Mouse (Mus musculus) thymus, postnatal 36 days (tissue): ENCODE measurements around the gene Ube2r2.

ENCODE experiments used
- DNase-seq, 2 experiments: peaks; one replicate each; pipeline ENCODE4 v3.0.0; 2022; ENCODE audit warnings: mixed read lengths in 2 of 2

Gene Ube2r2

GRCm38 (mm10) chr4:41135711-41136453 lies at the start of gene Ube2r2:
Gene Ube2r2 (plus strand): TSS chr4:41135743.
- peak; percentile 67 to 70 for DNase-seq

DNA sequence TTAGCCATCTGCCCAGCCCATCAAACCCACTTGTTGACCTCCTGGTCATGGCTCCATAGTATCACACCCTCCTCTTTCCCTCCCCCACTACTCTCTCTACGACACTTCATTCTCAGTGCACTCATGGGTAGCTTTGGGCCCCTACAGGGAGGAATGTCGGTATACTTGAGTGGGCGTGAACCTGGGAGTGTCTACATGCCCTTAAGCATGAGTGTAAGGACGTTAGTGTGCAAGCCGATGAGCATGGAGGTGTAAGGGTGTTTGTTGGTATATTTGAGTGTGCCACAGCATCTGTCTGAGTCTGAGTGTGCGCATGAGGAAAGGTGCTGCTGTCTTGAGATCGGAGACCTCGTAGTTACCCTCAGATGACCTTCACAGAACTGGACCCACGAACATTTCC lies 48.6 kb upstream of the Ube2r2 start:
- no peak for DNase-seq

- no peak for DNase-seq
Observed at GRCm38 (mm10) chr4:41087459-41088298, 47.9 kb upstream of the Ube2r2 start.

DNA sequence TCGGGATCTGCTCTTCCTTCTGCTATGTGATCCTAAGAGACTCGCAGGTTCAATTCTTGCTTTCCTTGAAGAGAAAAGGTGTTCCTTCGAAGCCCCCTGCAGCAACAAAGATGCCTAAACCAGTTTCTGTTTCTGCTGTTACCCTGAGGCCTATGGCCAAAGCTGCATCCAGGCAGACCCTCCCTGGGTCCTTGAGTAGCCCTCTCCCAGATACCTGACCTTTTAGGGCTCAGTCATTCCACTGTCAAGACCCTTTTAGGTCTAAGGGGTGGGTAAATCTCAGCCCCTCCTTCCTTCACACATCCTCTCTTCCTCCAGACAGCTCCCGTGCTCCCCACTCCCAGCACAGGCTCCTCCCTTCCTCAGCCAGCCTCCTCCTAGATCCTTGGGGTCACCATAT lies 46.4 kb upstream of the Ube2r2 start:
- no peak for DNase-seq

DNA sequence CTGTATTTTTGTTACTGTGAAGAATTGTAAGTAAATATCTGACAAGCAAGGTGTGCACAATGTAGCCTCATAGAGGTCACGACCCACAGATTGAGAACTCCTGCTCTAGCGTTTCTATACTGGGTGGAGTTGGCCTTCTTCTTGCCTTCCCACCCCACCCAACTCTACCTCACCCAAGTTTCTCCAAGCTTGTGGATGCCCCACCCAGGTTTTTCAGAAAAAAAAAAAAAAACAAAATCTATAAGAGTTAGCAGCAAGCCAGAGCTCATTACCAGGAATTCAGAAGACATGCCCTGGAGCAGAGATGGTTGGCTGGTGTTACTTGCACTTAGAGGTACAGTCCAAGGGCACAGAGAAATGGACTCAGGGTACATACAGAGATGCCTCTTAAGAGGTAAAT lies 45.8 kb upstream of the Ube2r2 start:
- DNase-seq = no peak

DNA sequence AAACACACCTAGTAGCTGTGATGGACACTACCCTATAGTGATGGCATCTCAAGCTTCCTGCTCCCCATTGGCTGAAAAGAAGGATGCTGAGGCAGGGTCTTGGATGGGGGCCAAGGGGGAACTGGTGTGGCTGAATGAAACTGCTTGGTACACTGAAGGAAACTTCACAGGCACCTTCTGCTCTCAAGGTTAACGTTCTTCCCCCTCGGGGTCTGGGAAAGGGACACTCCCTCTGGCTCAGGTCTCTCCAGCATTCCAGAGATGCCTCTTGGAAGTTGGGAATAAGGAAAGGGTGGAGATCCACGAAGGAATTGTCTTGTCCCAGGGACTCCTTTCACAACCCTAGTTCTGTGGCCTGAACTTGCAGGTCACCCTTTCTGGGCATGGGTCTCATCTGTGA lies 44.2 kb upstream of the Ube2r2 start:
- DNase-seq = no peak

DNA sequence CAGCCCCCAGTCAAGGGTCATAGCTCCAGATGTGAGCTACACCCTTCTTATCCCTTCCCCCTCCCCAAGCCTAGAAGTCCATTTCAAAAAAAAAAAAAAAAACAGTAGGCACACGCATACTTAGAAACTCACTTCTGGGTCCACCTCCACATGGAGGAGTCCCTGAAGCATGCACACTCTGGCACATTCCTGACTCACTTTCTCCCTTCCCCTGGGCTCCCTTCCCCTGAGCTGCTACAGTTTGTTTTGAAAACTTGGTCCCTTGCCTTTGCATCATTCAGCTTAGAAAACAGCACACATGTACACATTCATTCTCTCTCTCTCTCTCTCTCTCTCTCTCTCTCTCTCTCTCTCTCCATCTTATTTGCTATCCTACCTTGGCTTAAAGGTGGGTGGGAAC lies 42.6 kb upstream of the Ube2r2 start:
- no peak for DNase-seq

- no peak for DNase-seq
Observed at GRCm38 (mm10) chr4:41094361-41094760, 41.2 kb upstream of the Ube2r2 start.

GRCm38 (mm10) chr4:41096169-41096568 lies 39.4 kb upstream of the Ube2r2 start:
- no peak for DNase-seq

- no peak for DNase-seq
Observed at GRCm38 (mm10) chr4:41096794-41097193, 38.7 kb upstream of the Ube2r2 start.

- DNase-seq = no peak
Observed at GRCm38 (mm10) chr4:41097381-41097780, 38.2 kb upstream of the Ube2r2 start.

- peak; percentile 70 to 74 for DNase-seq
Observed at GRCm38 (mm10) chr4:41097871-41098576, 37.5 kb upstream of the Ube2r2 start, which contains the start of gene Aqp3. Gene Aqp3 (minus strand): TSS chr4:41098183.

DNA sequence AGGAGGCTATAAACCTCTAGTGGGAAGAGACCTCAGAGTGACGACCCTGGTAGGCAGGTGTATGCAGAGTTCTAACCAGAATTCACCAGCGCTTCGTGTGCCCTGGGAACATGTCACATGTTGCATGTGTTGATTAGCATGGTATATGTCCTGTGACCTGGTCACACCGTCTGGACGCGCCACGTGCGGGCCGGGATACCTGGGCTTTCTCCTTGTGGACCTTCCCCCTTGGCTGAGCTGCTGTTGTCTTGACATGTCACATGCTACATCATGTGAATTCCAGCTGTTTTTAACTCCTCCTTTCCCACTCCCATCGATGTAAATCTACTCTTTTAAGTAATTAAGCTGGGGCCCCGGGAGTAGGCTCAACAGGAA lies 37.0 kb upstream of the Ube2r2 start:
- no peak for DNase-seq

DNA sequence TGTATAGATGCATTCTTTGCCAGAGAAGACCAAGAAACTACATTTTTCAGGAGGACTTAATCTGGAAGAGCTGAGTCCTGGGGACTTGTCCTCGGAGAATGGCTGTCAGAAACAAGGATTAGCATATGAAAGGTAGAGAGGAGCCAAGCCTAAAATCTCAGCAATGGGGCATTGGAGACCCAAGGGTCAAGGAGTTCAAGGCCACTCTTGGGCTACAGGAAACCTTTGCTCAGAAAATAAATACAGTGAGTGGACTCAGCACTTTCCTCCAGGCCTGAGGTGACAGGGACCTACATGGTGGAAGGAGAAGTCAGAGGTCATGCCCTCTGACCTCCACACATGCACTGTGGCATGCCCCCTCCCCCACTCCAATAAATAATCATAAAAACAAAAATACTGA lies 34.6 kb upstream of the Ube2r2 start:
- DNase-seq = no peak

DNA sequence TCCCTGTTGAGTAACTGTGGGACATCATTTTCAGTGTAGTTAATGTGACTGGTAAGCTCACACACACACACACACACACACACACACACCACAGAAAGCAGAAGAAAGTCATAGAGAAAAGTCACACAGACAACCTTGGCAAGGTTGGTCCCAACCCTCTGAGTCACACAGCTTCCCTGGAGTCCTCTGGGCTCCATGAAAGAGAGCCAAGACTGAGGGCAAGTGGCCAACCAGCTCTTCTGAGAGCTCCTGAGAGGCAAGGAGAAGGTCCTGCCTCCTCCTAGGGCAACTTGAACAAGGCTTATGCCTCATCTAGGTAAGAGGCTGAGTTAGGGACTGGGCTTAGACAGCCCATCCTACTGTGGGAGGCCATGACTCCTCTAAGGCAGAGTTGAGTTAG lies 32.6 kb upstream of the Ube2r2 start:
- DNase-seq = no peak

GRCm38 (mm10) chr4:41107440-41107839 lies 28.1 kb upstream of the Ube2r2 start:
- no peak for DNase-seq

- no peak for DNase-seq
Observed at GRCm38 (mm10) chr4:41108717-41109425, 26.7 kb upstream of the Ube2r2 start.

GRCm38 (mm10) chr4:41114358-41115070 lies 21.0 kb upstream of the Ube2r2 start:
- DNase-seq = no peak

DNA sequence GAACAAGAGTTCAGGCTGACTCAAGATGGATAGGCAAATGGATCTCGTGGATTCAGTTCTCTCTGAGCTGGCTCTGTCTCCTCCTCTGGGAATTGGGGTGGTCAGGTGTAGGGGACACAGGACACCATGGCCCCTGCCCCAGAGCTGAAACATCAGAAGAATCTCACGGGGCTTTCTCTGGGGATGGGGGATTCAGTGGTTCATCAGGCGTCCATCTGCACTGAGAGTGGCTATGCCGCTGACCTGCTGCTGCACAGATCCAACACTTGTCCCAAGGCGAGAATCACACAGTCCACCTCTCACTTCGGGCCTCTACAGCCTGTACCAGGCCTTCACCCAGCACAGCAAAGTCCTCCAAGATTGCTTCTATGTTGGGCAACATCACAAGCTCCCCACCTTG lies 20.5 kb upstream of the Ube2r2 start:
- no peak for DNase-seq

GRCm38 (mm10) chr4:41115793-41116192 lies 19.8 kb upstream of the Ube2r2 start:
- no peak for DNase-seq

GRCm38 (mm10) chr4:41116817-41117216 lies 18.7 kb upstream of the Ube2r2 start:
- no peak for DNase-seq

DNA sequence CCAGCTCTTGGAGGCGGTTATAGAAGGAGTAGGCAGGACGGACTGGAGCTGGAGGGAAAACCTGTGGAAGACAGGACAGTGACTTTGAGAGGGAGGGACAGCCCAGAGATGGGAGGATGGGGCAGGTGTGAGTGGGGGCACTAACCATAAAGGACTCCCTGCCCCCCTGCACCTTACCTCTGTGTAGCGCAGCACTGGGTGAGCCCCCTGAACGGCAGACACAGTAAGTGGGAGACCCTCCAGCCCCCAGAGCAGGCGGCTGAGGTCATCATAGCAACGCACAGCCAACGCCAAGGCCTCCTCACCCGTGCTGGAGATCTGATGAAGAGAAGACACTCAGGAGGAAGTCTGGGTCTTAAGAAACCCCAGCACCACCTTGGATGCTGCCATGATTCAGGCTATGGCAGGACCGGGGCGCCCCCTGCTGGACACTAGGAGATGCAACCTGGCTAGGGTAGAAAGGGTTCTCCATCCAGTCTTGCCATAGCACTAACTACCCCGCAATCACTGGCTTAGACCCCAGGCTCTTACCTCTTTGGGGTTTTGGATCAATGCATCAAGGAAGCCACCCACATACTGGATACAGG lies 16.7 kb upstream of the Ube2r2 start:
- DNase-seq = peak; percentile 60 to 64
